In the genomic region with DNA sequence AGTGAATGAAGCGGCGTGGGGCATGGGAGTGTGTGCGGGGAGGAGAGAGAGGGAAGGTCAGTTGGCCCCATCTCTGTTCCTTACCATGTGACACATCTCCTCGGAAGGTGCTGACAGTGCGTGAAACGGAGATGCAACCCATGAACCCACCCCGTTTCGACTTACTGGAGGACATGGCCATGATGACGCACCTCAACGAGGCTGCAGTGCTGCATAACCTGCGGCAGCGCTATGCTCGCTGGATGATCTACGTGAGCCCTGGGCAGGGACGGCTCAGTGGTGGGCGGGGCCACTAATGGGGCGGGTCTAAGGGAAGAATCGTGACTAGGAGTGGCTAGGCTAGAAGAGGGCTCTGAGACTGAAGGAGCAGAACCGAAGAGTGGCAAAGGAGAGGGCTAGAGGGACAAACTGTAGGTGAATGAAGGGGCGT, we compare ENCODE assay signal across 7 mouse cellular contexts. TPM values are rescaled to one million over a fixed set of nuclear protein-coding genes. Genes with fewer than 3 reads are reported as not detected.
DNase-seq lines count a peak whose midpoint lies in the region; ATAC-seq and TF ChIP-seq lines count a peak whose summit lies in the region.

No protein-coding gene starts in this region.

- peaks cover 93% of the 10 kb centered on the region for H3K4me1 ChIP-seq in erythroblast, embryonic 14.5 days (ENCODE audit: control insufficient read depth)
- peaks cover 7% of the 10 kb centered on the region for H3K4me1 ChIP-seq in hindbrain, embryonic 12.5 days
- peaks cover 11% of the 10 kb centered on the region; the same call in 1 of the 2 replicates for H3K4me1 ChIP-seq in limb, embryonic 15.5 days
- peaks cover 6% of the 10 kb centered on the region for H3K4me1 ChIP-seq in midbrain, embryonic 14.5 days (ENCODE audit: control insufficient read depth, insufficient read depth, low read length)
- peaks cover 7% of the 10 kb centered on the region; the same call in 1 of the 2 replicates for H3K4me1 ChIP-seq in testis, adult 2 months (ENCODE audit: control insufficient read depth, insufficient read depth, low read length)

- no peaks in the 10 kb centered on the region for H3K27me3 ChIP-seq in erythroblast, embryonic 14.5 days (ENCODE audit: control insufficient read depth)
- H3K27me3 ChIP-seq in hindbrain, embryonic 12.5 days = peaks cover 14% of the 10 kb centered on the region; the same call in 1 of the 2 replicates
- H3K27me3 ChIP-seq in limb, embryonic 15.5 days = no peaks in the 10 kb centered on the region
- no peaks in the 10 kb centered on the region for H3K27me3 ChIP-seq in midbrain, embryonic 14.5 days (ENCODE audit: control insufficient read depth, insufficient read depth, low read length)
- no peaks in the 10 kb centered on the region for H3K27me3 ChIP-seq in testis, adult 2 months (ENCODE audit: control insufficient read depth, insufficient read depth, low read length)

- H3K36me3 ChIP-seq in erythroblast, embryonic 14.5 days (ENCODE audit: control insufficient read depth) = peaks cover 19% of the 10 kb centered on the region
- no peaks in the 10 kb centered on the region for H3K36me3 ChIP-seq in hindbrain, embryonic 12.5 days
- no peaks in the 10 kb centered on the region for H3K36me3 ChIP-seq in limb, embryonic 15.5 days
- no peaks in the 10 kb centered on the region for H3K36me3 ChIP-seq in midbrain, embryonic 14.5 days (ENCODE audit: control insufficient read depth, insufficient read depth, low read length)
- H3K36me3 ChIP-seq in testis, adult 2 months (ENCODE audit: control insufficient read depth, insufficient read depth, low read length) = no peaks in the 10 kb centered on the region

- no peaks in the 10 kb centered on the region for H3K9me3 ChIP-seq in erythroblast, embryonic 14.5 days (ENCODE audit: control insufficient read depth, low read length)
- no peaks in the 10 kb centered on the region for H3K9me3 ChIP-seq in hindbrain, embryonic 12.5 days (replicated peaks)
- H3K9me3 ChIP-seq in limb, embryonic 15.5 days = no peaks in the 10 kb centered on the region
- no peaks in the 10 kb centered on the region for H3K9me3 ChIP-seq in midbrain, embryonic 14.5 days (ENCODE audit: control insufficient read depth, low read length)

- no peak overlapping the region for H3K27ac ChIP-seq in hindbrain, embryonic 12.5 days
- no peak overlapping the region for H3K27ac ChIP-seq in limb, embryonic 15.5 days
- H3K27ac ChIP-seq in midbrain, embryonic 14.5 days (replicated peaks; ENCODE audit: low read depth, low read length) = no peak overlapping the region
- H3K27ac ChIP-seq in testis, adult 2 months (ENCODE audit: control insufficient read depth, insufficient read depth, low read depth, low read length) = no peak overlapping the region

- 8% methylated on average over 20 of the region's 20 CpGs for WGBS in hindbrain, embryonic 12.5 days
- WGBS in limb, embryonic 15.5 days = 2% methylated on average over 19 of the region's 20 CpGs
- 6% methylated on average over 20 of the region's 20 CpGs for WGBS in midbrain, embryonic 14.5 days

- no peak for TF ChIP-seq CTCF in brain, embryonic 14.5 days (IDR thresholded peaks at IDR 0.05; ENCODE audit: borderline replicate concordance, extremely low read depth, insufficient read depth, insufficient read length)
- no peak for TF ChIP-seq CTCF in testis, adult 2 months (IDR thresholded peaks at IDR 0.05; ENCODE audit: control insufficient read depth, insufficient read depth, insufficient replicate concordance, low read depth, low read length)

- peak overlapping the region; percentile 78 for H3K4me3 ChIP-seq in erythroblast, embryonic 14.5 days (replicated peaks)
- peak overlapping the region; percentile 16 for H3K4me3 ChIP-seq in hindbrain, embryonic 12.5 days
- H3K4me3 ChIP-seq in limb, embryonic 15.5 days = peak overlapping the region; percentile 34
- peak overlapping the region; percentile 24 for H3K4me3 ChIP-seq in midbrain, embryonic 14.5 days (replicated peaks; ENCODE audit: low read depth, low read length)
- peak overlapping the region; percentile 16; the same call in 1 of the 2 replicates for H3K4me3 ChIP-seq in testis, adult 2 months (ENCODE audit: control insufficient read depth, low read depth, low read length)

- no peak overlapping the region for H3K9ac ChIP-seq in hindbrain, embryonic 12.5 days
- no peak overlapping the region for H3K9ac ChIP-seq in limb, embryonic 15.5 days
- no peak overlapping the region for H3K9ac ChIP-seq in midbrain, embryonic 14.5 days (replicated peaks; ENCODE audit: low read length)

- TF ChIP-seq POLR2A in brain, embryonic 14.5 days (IDR thresholded peaks at IDR 0.05; ENCODE audit: borderline replicate concordance, extremely low read depth, insufficient read depth, insufficient read length, poor library complexity, severe bottlenecking) = no peak
- TF ChIP-seq POLR2A in testis, adult 2 months (IDR thresholded peaks at IDR 0.05; ENCODE audit: control insufficient read depth, low read depth, low read length) = no peak

- H3K4me2 ChIP-seq in hindbrain, embryonic 12.5 days (replicated peaks) = peak overlapping the region; percentile 53
- peak overlapping the region; percentile 55 for H3K4me2 ChIP-seq in limb, embryonic 15.5 days
- peak overlapping the region; percentile 49 for H3K4me2 ChIP-seq in midbrain, embryonic 14.5 days (ENCODE audit: low read length)

- ATAC-seq in hindbrain, embryonic 12.5 days (ENCODE audit: low FRiP score) = peak; percentile 78
- peak; percentile 64 for ATAC-seq in limb, embryonic 15.5 days (ENCODE audit: insufficient number of reproducible peaks, low FRiP score, low TSS enrichment, low read depth)
- ATAC-seq in midbrain, embryonic 14.5 days (ENCODE audit: low FRiP score, low TSS enrichment) = no peak

- peak; percentile 62 for DNase-seq in Muller cell, postnatal 12 days (ENCODE audit: inconsistent ontology term)
- DNase-seq in brain, embryonic 14.5 days (ENCODE audit: low read depth) = peak; percentile 58
- peak; percentile 58 for DNase-seq in midbrain, embryonic 14.5 days

RNA-seq across cellular contexts. Expression of a gene that starts 2.3 kb away (rescaled TPM):
- 0.48 and 0.53 TPM in 2 replicates for polyA plus RNA-seq in brain, embryonic 14.5 days (2012; rRNA removed)
- polyA plus RNA-seq in erythroblast, embryonic 14.5 days (2012) = 7.6 and 12.3 TPM in 2 replicates
- 0.61 and 1.6 TPM in 2 replicates for polyA plus RNA-seq in hindbrain, embryonic 12.5 days (2016; fragmentation: Nextera tagmentation; extraction: Ambion mirVana)
- 2.5 and 4.9 TPM in 2 replicates for polyA plus RNA-seq in limb, embryonic 15.5 days (2015; fragmentation: Nextera tagmentation; extraction: Ambion mirVana)
- polyA plus RNA-seq in midbrain, embryonic 14.5 days (2014; fragmentation: Nextera tagmentation; extraction: Ambion mirVana) = 0.64 and 0.77 TPM in 2 replicates
- 0.98 and 1.3 TPM in 2 replicates for polyA plus RNA-seq in testis, adult 2 months (2012; rRNA removed)

RNA-seq across cellular contexts. Expression of a gene that starts 20.7 kb away (rescaled TPM):
- polyA plus RNA-seq in brain, embryonic 14.5 days (2012; rRNA removed) = 10.1 and 11.8 TPM in 2 replicates
- 6.8 and 8.6 TPM in 2 replicates for polyA plus RNA-seq in erythroblast, embryonic 14.5 days (2012)
- polyA plus RNA-seq in hindbrain, embryonic 12.5 days (2016; fragmentation: Nextera tagmentation; extraction: Ambion mirVana) = 17.0 and 18.3 TPM in 2 replicates
- polyA plus RNA-seq in limb, embryonic 15.5 days (2015; fragmentation: Nextera tagmentation; extraction: Ambion mirVana) = 26.7 and 28.3 TPM in 2 replicates
- polyA plus RNA-seq in midbrain, embryonic 14.5 days (2014; fragmentation: Nextera tagmentation; extraction: Ambion mirVana) = 14.8 and 15.2 TPM in 2 replicates
- 4.6 and 5.3 TPM in 2 replicates for polyA plus RNA-seq in testis, adult 2 months (2012; rRNA removed)

Comparison
In these comparisons a context has a peak if more than half of its experiments do, and no peak if none do; other contexts are left out.
1. H3K4me3 ChIP-seq: peak in every context shown above with its lines; median percentile 78 in erythroblast, embryonic 14.5 days; 34 in limb, embryonic 15.5 days; 24 in midbrain, embryonic 14.5 days; 16 in hindbrain, embryonic 12.5 days; 16 in testis, adult 2 months.